Mouse (Mus musculus) liver, adult 2 months (tissue): ENCODE measurements around the gene Tmem50b. TPM values are rescaled to one million over a fixed set of nuclear protein-coding genes. Genes with fewer than 3 reads are reported as not detected.
A peak's percentile ranks its signal among the peaks of the same experiment; 100 is the strongest.

ENCODE experiments used
- DNase-seq: peaks from one replicate; pipeline ENCODE4 v3.0.0-alpha.2; 2011; ENCODE audit warnings: low read depth, low spot score; ENCODE audit errors: extremely low read depth
- H3K27ac ChIP-seq: fragments of 200-500 bp; replicated peaks from 2 replicates; pipeline ENCODE4 v1.5.1; 2012; ENCODE audit warnings: low read depth, mild to moderate bottlenecking, control low read depth, inconsistent platforms, low read length; ENCODE audit not compliant: insufficient read depth
- H3K27me3 ChIP-seq: fragments of 200-500 bp; 2 replicates; pipeline ENCODE4 v1.6.1; 2012; ENCODE audit warnings: mild to moderate bottlenecking, moderate library complexity, low read length, inconsistent platforms; ENCODE audit not compliant: control insufficient read depth, insufficient read depth
- H3K36me3 ChIP-seq: fragments of 200-500 bp; 2 replicates; pipeline ENCODE4 v1.6.1; 2012; ENCODE audit warnings: low read length, inconsistent platforms; ENCODE audit not compliant: control insufficient read depth, insufficient read depth
- H3K4me1 ChIP-seq: fragments of 200-500 bp; 2 replicates; pipeline ENCODE4 v1.6.1; 2011; ENCODE audit warnings: low read length; ENCODE audit not compliant: control insufficient read depth, insufficient read depth
- H3K4me3 ChIP-seq: fragments of 200-500 bp; 2 replicates; pipeline ENCODE4 v1.5.1; 2011; ENCODE audit warnings: low read depth, mild to moderate bottlenecking, control low read depth, low read length, moderate library complexity; ENCODE audit not compliant: insufficient read depth
- H3K79me2 ChIP-seq: fragments of 200-500 bp; 2 replicates; pipeline ENCODE4 v1.6.1; 2012; ENCODE audit warnings: inconsistent platforms, mild to moderate bottlenecking, low read length, moderate library complexity; ENCODE audit not compliant: control insufficient read depth, insufficient read depth
- H3K9ac ChIP-seq: fragments of 200-500 bp; 2 replicates; pipeline ENCODE4 v1.6.1; 2012; ENCODE audit warnings: low read depth, mild to moderate bottlenecking, control low read depth, inconsistent platforms, low read length
- CTCF ChIP-seq: fragments of 200-500 bp; IDR thresholded peaks from 2 replicates; pipeline ENCODE4 v1.5.1; 2011; ENCODE audit warnings: low read depth, low read length, control low read depth
- POLR2A ChIP-seq: fragments of 200-500 bp; IDR thresholded peaks from 2 replicates; pipeline ENCODE4 v1.6.1; 2011; ENCODE audit warnings: low read length, control low read depth; ENCODE audit not compliant: insufficient read depth; ENCODE audit errors: extremely low read depth
- WGBS: fragments of 180-500 bp; shearing (Covaris S2); methylation state at CpG from one replicate; pipeline ENCODE4 v1.1.7; 2018; 5-methylcytosine and 5-hydroxymethylcytosine counted together
- polyA plus RNA-seq: library from polyadenylated mRNA; depleted of rRNA; stranded (reverse); fragments of >200 nt; gene quantifications from 2 replicates; pipeline ENCODE4 v1.2.3, GENCODE M21; 2012
- total RNA-seq: library from RNA; depleted of rRNA; stranded (reverse); fragments of >200 nt; gene quantifications from 2 replicates; pipeline ENCODE4 v1.2.3, GENCODE M21; 2014

Tmem50b gene
- total and polyA plus RNA-seq, 2 experiments = 3.0 to 6.2 TPM

- peaks cover 11% of the 10 kb centered on the region for H3K4me1 ChIP-seq
- DNase-seq = peak; percentile 45
- H3K9ac ChIP-seq = peak within 1 kb of the TSS; percentile 94
- no peaks in the 10 kb centered on the region for H3K27me3 ChIP-seq
- H3K79me2 ChIP-seq = peaks cover 7% of the 10 kb centered on the region; the same call in 1 of the 2 replicates
- peak within 1 kb of the TSS; percentile 59 for H3K27ac ChIP-seq
- no peaks in the 10 kb centered on the region for H3K36me3 ChIP-seq
- H3K4me3 ChIP-seq = peak within 1 kb of the TSS; percentile 65
- WGBS = 1% methylated on average over 57 of the region's 74 CpGs
- TF ChIP-seq POLR2A (peak; percentile 66), CTCF (no peak)
These were observed 50.5 kb downstream of the Tmem50b start, which contains the start of gene Ifngr2 for GRCm38 (mm10) chr16:91546836-91547741. TSS of gene Ifngr2 (plus strand) at chr16:91547072.

DNA sequence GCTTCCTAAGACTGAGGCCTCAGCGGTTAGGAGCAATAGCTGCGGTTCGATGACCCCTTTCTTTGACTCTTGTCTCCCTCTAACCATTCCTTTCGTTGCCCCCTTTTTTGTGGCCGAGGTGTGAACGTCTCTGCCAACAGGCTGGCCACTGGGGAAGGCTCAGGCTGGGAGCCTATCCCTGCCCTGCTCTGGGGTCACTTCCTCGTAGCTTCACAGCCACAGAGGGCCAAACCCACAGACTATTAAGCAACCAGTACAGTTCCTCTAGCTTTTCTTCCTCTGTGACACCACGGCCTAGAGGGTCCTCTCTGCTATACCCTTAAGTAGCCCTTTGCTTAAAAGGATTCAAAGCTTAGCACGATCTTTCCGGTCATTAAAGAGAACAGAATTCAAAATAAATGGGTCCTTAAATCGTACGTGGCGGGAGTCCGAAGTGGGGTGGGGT is 51.2 kb downstream of the Tmem50b start:
- Histone ChIP-seq H3K79me2 (peaks cover 7% of the 10 kb centered on the region; the same call in 1 of the 2 replicates), H3K36me3 (no peaks in the 10 kb centered on the region), H3K27ac (peak overlapping the region; percentile 52), H3K4me3 (peak overlapping the region; percentile 61), H3K9ac (peak overlapping the region; percentile 53), H3K27me3 (no peaks in the 10 kb centered on the region), H3K4me1 (peaks cover 11% of the 10 kb centered on the region)
- TF ChIP-seq CTCF (no peak), POLR2A (no peak)
- peak; percentile 46 for DNase-seq
- WGBS = 28% methylated on average over 14 of the region's 14 CpGs

GRCm38 (mm10) chr16:91545597-91546281 is 51.9 kb downstream of the Tmem50b start:
- no peak for TF ChIP-seq CTCF
- Histone ChIP-seq H3K4me1 (peaks cover 11% of the 10 kb centered on the region), H3K4me3 (no peak overlapping the region), H3K36me3 (no peaks in the 10 kb centered on the region), H3K9ac (no peak overlapping the region), H3K27me3 (no peaks in the 10 kb centered on the region), H3K79me2 (peaks cover 7% of the 10 kb centered on the region; the same call in 1 of the 2 replicates), H3K27ac (peak overlapping the region; percentile 52)
- DNase-seq = no peak
- 75% methylated on average over 10 of the region's 10 CpGs for WGBS

DNA sequence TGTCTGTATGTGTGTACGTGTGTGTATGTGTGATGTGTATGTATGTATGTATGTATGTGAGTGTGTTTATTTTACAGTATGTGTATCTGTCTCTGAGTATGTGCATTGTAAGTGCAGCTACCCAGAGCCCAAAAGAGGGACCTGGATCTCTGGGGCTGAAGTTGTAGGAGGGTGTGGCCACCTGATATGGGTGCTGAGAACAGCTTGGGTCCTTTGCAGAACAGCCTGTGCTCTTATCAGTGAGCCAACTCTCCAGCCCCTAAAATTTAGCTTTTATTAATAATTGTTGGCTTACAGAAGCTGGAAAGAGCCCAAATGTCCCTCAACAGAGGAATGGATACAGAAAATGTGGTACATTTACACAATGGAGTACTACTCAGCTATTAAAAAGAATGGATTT is 54.0 kb downstream of the Tmem50b start:
- 89% methylated on average over 1 of the region's 1 CpGs for WGBS
- Histone ChIP-seq H3K36me3 (no peaks in the 10 kb centered on the region), H3K79me2 (peaks cover 2% of the 10 kb centered on the region; the same call in 1 of the 2 replicates), H3K27ac (no peak overlapping the region), H3K4me3 (no peak overlapping the region), H3K4me1 (peaks cover 11% of the 10 kb centered on the region), H3K27me3 (no peaks in the 10 kb centered on the region), H3K9ac (no peak overlapping the region)
- DNase-seq = no peak
- no peak for TF ChIP-seq POLR2A
- no peak for TF ChIP-seq CTCF

- Histone ChIP-seq H3K27me3 (no peaks in the 10 kb centered on the region), H3K9ac (no peak overlapping the region), H3K4me1 (peaks cover 5% of the 10 kb centered on the region; the same call in 1 of the 2 replicates), H3K79me2 (no peaks in the 10 kb centered on the region), H3K27ac (no peak overlapping the region), H3K4me3 (no peak overlapping the region), H3K36me3 (no peaks in the 10 kb centered on the region)
- WGBS = 46% methylated on average over 10 of the region's 10 CpGs
- no peak for DNase-seq
- TF ChIP-seq POLR2A (no peak), CTCF (no peak)
These were observed 56.0 kb downstream of the Tmem50b start for GRCm38 (mm10) chr16:91541573-91542081.
